Mouse (Mus musculus) liver, embryonic 12.5 days (tissue): ENCODE measurements around the gene Ppp2r5d. TPM values are rescaled to one million over a fixed set of nuclear protein-coding genes. Genes with fewer than 3 reads are reported as not detected.

Source experiments
- polyA plus RNA-seq: library from polyadenylated mRNA; unstranded; fragments of >200 nt; fragmentation: Nextera tagmentation; extraction: Ambion mirVana; gene quantifications from 2 replicates; pipeline ENCODE4 v1.2.1, GENCODE M21; 2016

The Ppp2r5d gene
- polyA plus RNA-seq, 1 experiment from 2014 or later = 48.3 TPM

Other genes starting within 250 kb of the Ppp2r5d start
- 0.02 and 0.11 TPM in 2 replicates for gene Ttbk1, start 217.4 kb downstream of the Ppp2r5d start, polyA plus RNA-seq
- gene Dnph1, start 208.4 kb downstream of the Ppp2r5d start, polyA plus RNA-seq = 38.5 and 39.3 TPM in 2 replicates
- gene Cul9, start 158.7 kb downstream of the Ppp2r5d start, polyA plus RNA-seq = 0.69 and 0.93 TPM in 2 replicates
- 6.6 and 6.8 TPM in 2 replicates for gene Srf, start 148.9 kb downstream of the Ppp2r5d start, polyA plus RNA-seq
- gene Ptk7, start 75.6 kb downstream of the Ppp2r5d start, polyA plus RNA-seq = 16.8 and 17.7 TPM in 2 replicates
- gene Klc4, start 59.1 kb downstream of the Ppp2r5d start, polyA plus RNA-seq = 6.3 and 6.6 TPM in 2 replicates
- 95.0 and 106 TPM in 2 replicates for gene Mrpl2, start 58.9 kb downstream of the Ppp2r5d start, polyA plus RNA-seq
- gene Cul7, start 54.8 kb downstream of the Ppp2r5d start, polyA plus RNA-seq = 16.9 and 18.3 TPM in 2 replicates
- 37.0 and 37.3 TPM in 2 replicates for gene Rrp36, start 30.8 kb downstream of the Ppp2r5d start, polyA plus RNA-seq
- gene Mea1, start 26.3 kb downstream of the Ppp2r5d start, polyA plus RNA-seq = 67.4 and 77.4 TPM in 2 replicates
- 83.4 and 85.0 TPM in 2 replicates for gene Klhdc3, start 24.2 kb downstream of the Ppp2r5d start, polyA plus RNA-seq
- 20.7 and 21.1 TPM in 2 replicates for gene Pex6, start 6.4 kb upstream of the Ppp2r5d start, polyA plus RNA-seq
- gene Gnmt, start 24.1 kb upstream of the Ppp2r5d start, polyA plus RNA-seq = 5.8 and 6.7 TPM in 2 replicates
- gene Cnpy3, start 47.1 kb upstream of the Ppp2r5d start, polyA plus RNA-seq = 39.6 and 39.7 TPM in 2 replicates
- 0.60 and 0.62 TPM in 2 replicates for gene Ptcra, start 58.6 kb upstream of the Ppp2r5d start, polyA plus RNA-seq
- gene 2310039H08Rik, start 67.5 kb upstream of the Ppp2r5d start, polyA plus RNA-seq = 55.2 and 56.5 TPM in 2 replicates
- gene Rpl7l1, start 77.6 kb upstream of the Ppp2r5d start, polyA plus RNA-seq = 140 and 144 TPM in 2 replicates
- gene Bicral, start 153.4 kb upstream of the Ppp2r5d start, polyA plus RNA-seq = 4.8 and 5.2 TPM in 2 replicates
- gene Tbcc, start 185.6 kb upstream of the Ppp2r5d start, polyA plus RNA-seq = 34.2 and 36.4 TPM in 2 replicates
- not detected in 2 replicates for gene Prph2, start 205.3 kb upstream of the Ppp2r5d start, polyA plus RNA-seq